Mouse (Mus musculus) 3134 (cell line): ENCODE measurements around the gene Cd47.
A peak's percentile ranks its signal among the peaks of the same experiment; 100 is the strongest.

Source experiments
- DNase-seq: peaks from one replicate; pipeline ENCODE4 v3.0.0-alpha.2; 2011; ENCODE audit warnings: low spot score; ENCODE audit not compliant: insufficient read length; ENCODE audit errors: extremely low read depth

Gene Cd47

DNA sequence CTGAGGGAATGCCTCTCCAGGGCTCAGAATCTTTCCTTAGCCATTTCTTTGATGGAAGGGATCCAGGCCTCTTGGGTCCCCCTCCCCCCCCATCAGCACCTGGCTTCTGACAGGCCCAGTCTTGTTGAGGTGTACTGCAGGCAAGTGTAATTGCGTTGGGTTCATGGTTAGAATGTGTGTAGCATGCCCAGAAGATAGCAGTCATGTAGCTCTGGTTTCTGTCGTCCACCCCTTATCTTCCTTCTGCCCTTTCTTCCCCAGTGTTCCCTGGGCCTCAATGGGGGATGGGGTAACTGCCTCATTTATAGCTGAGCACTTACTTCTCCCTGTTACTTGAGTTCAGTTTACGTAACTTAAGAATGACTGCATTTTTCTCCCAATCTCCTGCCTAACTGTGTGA is 104.7 kb downstream of the Cd47 start:
- DNase-seq, result no peak

DNA sequence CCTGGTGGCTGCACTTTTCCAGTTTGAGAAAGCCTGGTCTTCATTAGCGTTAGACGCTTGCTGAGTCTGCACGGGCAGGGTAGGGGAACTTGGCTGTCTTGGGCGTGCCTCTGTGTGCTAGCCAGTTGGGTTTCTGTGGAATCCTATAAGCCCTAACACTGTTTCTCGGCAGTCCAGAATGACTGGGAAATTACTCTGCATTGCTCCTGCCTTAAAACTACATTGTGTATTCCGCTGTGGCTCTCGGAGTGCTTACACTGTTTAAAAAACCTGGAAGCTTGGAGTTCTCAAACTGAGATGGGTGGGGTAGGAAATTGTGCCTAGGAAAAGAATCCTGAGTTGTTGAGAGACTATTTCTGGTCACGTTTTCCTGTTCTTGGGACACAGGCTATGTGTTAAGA is 105.3 kb downstream of the Cd47 start:
- no peak for DNase-seq

DNA sequence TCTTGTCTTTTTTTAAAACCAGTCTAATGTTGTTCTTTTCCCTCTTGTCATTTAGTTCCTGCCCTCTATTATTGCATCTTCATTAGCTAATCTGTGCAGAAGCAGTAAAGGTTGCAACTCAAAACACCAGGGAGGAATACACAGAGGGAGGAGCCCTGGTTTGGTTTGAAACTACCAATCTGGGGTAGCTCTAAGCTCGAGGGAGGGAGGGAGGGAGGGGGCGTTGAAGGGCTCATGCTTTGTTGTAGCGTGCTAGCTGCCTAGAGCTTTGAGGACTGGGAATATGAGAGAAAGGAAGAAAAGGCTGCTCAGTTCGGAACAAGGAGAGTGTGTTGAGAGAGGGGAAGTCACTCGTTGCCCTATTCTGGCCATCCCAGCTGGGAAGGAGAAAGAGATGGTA is 105.7 kb downstream of the Cd47 start:
- DNase-seq, result no peak

DNA sequence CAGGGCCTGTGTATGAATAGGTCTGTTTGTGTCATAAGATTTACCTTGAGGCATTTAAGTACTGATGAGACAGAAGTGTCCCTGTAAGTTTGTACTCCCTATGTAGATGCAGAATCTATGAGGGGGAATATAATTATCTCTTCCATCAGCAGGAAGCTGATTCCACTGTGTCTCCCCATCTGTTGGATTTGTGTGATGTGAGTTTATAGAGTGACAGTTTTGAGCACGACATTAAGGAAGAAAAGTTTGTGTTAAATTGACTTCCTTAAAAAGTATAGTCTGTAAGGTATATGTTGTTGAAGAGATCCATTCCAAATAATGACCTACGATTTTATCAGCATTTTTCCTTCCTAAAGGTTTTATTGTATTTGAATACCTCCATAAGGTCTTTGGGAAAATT is 106.6 kb downstream of the Cd47 start:
- DNase-seq, result no peak

DNA sequence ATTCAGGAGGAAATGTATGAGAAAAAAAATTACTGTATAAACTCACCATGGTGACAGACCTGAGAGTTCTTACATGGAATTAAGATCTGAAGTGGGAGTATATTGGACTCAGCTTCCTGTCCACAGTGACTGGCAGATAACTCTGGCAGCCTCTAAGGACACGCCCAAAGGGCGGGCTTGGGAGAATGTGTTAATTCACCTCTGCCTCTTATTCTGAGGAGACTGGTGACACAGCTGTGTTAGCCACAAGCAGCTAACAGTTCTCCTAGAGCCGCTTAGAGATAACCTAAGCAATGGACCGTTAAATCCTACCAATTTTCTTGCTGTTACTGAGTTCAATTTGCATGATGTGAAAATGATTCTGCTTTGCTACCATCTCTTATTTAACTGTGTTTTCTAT is 107.0 kb downstream of the Cd47 start:
- no peak for DNase-seq

DNA sequence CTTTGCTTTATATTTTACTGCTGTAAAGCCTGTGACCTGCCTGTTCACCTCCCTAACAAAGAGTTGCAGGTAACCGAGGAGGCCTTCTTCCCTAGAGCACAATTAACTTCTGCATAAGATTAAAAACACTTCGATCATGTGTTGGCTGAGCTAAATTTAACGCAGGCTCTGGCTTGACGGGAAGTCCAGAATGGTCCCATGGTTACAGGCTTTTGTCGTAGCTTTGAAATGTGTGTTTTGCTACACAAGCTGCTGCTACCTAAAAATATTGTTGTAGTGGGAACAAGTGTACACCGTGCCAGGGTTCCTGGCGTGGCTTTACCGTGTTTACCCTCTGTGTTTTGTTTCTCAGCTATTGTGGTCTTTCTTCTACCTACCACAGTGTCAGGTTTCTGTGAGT is 109.2 kb downstream of the Cd47 start:
- no peak for DNase-seq

DNA sequence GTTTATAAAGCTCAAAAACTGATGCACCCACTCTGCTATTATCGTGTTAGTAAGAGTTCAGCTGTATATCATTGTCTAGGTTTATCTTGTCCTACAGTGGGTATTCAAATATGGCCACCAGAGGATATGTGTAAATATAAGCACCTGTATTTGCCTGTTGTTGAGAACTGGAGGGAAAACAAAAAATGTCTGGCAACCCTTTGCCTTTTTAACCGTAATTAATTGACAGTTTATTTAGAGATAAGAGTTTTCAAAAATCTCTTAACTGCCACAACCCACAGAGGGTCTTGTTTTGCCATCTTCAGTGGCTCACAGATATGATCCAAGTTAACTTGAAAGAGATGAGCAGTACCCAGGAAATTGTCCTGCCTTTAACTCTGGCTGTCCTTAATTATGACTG is 113.8 kb downstream of the Cd47 start:
- no peak for DNase-seq

DNA sequence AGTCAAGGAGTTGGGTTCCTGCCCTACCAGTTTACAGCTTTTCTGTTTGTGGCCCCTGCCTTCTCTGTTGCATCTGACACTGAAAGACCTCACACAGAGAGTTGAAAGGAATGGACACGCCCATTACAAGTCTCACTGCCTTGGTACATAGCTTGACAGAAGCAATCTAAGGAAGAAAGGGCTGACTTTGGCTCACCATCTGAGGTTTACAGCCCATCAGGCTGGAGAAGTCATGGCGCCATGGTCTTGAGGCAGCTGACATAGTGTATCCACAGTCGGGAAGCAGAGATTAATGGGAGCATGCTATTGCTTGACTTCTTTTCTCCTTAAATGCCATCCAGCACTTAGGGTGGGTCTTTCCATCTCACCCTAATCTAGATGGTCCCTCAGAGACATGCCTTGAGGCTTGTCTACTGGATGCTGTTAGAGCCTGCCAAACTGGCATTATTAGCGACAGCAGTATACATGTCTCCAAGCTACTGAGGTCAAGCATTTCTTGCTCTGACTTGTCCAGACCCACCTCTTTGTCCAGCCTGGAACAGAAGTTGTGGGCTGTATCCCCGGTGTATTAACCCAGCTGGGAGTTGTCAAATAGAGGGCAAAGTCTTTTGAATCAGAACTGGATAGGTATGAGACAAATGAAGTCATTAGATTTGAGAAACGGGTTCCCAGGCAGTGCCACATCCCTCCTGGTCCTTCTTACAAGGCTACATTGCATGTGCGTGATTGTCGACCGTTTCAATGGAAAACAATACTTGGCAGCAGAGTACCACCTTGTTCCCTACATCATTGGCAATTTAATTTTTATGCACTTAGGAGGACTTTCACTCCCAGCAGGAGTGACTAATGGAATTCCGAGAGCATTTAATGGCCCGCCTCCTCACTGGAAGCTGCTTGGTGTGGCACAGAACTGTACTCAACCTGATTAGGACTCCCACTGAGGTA is 115.5 kb downstream of the Cd47 start:
- DNase-seq, result no peak

DNA sequence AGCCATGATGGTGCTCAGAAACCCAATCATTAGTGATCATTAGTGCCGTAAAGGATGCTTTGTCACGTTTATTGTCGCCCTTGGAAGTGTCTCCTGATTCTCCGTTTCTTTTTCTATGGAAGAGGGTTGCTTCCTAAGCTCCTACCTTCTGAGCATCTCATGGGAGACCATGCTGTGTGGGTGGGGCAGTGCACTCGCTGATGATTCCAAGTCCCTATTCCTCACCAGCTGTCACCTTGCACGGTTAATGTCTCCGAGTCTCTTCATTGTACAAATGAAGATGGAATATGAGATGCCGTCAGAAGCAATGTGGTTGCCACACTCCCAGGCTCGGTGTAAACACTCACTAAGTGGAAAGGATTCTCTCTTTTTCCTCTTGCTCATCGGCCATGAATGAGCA is 119.9 kb downstream of the Cd47 start:
- DNase-seq, result no peak

DNA sequence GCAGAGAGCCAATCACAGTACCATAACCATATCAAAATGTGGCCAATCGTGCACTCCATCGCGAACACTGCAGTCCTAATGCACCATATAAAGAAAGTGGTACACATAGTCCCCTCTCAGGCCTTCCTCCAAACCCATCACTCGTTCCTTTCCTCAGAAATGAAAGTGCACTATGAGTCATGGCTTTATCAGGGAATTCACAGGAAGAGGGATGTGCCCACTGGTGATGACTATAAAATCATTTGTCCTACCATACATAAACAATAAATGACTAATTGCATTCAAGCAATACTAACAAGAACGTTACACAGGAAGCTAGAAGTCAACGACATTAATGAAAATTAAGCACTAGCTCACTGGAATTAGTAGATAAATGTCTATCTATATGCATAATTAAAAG is 121.3 kb downstream of the Cd47 start:
- no peak for DNase-seq

DNA sequence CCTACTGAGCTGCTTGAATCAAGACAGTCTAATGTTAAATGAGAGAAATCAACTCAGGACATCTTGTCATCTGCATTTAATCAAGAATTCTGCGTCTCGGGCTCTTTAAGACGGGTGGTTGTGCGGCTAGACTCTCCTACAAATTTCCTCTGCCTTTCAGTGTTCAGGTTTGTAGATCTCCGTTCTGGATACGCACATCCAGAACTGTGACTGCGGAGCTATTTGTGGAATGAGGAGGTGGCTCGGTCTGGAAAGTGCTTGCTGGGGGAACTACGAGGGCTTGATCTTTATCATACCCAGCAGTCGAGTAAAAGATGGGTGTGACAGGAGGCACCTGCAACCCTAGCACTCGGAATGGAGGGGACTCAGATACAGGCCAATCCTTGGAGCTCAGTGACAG is 121.8 kb downstream of the Cd47 start:
- no peak for DNase-seq

DNA sequence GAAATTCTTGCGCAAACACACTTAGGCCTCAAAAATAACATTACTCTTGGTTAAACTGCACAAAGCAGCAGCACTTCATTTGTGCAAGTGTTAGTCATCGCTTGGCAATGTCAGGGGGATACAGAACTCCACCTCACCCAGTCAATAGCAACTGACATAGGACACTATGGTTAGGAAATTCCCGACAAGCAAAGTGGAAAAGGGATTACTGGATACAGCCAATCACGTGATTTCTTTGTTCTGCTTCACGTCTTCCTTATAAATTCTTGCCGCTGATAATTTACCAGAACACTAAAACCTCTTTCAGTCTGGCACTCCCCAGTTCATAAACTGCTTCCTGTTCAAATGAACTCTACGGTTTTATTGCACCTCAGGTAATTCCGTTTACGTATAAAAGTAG is 123.4 kb downstream of the Cd47 start:
- DNase-seq, result peak; percentile 48

DNA sequence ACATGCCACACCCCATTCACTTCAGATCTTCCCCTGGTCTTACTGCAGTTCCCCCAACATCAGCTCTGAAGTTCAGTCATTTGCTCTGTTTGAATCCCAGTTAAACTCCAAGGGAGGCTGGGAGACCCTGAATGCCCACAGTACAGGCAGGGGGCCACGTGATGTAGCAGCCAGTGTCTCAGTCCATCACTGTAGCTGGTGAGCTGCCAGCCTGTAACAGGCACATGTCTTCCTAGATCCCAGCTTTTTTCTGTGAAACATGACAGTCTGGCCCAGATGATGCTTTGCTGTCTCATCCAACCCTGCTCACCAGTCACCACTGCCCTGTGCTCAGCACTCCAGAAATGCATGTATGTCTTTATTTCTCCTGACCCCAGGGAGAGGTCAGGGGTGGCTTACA is 124.6 kb downstream of the Cd47 start:
- no peak for DNase-seq

DNA sequence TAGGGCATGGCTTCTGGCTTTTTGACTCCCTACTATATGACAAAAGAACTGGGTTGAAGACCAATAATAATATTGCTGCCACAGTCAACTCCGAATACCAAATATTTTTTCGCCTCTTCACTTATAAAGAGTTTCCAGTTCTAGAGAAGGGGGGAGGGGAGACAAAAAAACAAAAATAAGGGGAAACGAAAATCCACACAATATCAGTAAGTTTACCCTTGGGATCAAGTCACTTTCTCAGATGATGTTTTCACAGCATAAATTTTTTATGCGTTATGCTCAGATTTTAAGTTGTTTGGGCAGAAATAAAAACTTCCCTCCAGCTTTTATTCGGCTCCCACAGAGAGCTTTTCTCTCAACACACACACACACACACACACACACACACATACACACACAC is 132.9 kb downstream of the Cd47 start:
- no peak for DNase-seq

DNA sequence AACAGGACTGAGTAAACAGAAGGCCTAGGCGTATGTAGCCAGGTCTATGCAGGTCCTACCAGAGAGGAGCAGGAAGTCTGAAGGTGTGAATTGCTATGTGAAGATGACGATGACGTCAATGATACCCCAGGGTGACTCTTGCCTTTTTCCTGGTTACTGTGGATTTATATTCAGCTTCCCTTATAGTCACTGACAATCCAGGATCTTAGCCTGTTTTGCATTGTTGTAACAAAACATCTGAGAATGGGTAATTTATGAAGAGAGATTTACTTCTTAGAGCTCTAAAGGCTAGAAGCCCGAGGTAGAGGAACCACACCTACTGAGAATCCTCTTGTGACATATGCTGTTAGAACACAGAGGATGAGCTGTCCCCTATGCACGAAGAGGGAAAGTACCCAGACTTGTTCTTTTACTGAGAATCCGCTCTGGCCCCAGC is 135.7 kb downstream of the Cd47 start:
- no peak for DNase-seq

DNA sequence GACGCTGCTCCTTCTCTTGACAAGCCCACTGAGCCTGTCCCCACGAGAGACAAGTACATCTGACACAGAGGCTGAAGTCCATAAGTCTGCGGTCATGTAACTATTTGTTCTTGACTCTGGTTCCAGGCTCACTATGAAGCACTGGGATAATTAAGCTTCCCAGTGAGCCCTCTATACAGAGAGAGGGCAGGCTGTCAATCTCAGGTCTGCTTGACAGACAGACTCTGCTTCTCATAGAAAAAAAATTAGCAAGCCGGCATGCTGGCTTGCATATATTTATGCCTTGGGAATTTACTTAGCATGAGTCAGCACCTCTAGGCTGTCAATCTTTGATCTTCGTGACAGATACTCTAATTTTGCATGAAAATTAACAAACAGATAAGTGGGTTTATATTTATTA is 136.5 kb downstream of the Cd47 start:
- DNase-seq, result no peak

DNA sequence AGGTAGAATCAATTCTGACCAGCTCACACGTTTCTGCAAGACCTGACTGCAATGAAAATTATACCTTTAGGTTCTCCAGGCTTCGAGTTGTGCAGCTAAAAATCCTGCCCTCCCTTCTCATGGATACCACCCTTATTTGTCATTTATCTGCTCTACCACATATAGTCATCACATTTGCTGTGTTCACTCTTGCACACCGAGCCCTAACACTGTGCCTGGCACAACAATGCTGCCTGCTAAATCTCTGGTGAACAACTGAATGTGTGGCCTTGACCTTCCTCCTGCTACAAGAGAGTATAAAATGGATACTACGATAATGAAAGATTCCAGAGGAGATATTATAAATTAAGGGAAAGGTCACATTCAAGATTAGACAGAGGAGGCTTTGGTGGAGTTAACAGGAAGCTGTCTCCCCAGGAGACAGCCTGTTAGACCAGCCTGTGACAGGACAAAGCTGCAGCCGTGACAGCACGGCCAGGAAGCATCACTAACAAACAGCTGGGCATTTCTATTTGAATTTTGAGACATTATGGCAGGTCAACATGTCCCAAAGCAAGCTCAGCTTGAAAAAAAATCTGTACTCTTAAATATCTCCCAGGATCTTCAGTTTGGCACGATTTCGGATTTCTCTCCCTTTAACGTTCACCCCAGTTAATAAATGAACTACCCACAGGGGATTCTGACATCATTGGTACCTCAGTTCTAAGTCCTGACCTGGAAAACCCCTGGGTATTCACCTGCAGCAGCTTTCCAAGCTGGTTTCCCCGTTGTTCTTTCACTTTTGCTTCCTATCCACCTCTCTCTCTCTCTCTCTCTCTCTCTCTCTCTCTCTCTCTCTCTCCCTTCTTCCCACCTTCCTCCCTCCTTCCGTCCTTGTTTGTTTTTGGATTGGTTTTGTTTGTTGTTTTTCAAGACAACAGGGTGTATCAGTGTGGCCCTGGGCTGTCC is 137.2 kb downstream of the Cd47 start:
- DNase-seq, result no peak

DNA sequence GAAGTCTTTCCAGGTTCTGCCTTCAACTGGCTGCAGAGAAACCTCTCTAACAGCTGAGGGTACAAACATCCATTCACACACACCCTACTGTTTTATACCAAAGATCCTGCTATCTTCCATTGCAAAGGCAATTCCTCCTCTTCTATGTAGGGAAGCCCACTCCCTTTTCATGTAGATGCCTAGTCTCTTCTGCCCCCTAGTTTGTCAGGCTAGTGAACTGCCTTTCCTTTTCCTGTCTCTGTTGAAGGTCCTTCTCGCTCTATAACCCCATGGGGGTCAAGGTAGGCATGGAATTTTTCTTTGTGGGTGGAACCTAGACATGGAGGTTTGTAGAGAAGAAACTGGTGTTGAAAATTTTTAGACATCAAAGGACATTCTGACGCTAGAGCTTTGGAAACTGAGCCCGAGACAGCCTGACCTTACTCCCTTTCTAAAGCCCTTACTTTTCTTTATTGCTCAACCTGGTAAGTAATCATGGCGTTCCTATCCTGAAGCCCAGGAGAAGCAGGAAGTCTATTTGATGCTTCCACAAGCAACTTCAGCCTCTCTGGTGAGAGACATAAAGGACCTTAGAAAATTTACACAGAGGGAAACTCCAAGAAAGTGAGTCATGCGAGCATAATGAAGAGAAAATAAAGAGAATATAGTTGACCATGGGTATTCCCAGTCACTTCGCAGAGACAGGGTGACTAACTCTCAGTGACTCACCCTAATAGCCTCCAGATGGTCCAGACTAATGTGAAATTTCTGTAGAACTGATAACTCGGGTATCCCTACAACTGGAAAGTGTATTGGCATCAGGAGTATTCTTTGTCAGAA is 138.4 kb downstream of the Cd47 start:
- DNase-seq, result peak; percentile 62

DNA sequence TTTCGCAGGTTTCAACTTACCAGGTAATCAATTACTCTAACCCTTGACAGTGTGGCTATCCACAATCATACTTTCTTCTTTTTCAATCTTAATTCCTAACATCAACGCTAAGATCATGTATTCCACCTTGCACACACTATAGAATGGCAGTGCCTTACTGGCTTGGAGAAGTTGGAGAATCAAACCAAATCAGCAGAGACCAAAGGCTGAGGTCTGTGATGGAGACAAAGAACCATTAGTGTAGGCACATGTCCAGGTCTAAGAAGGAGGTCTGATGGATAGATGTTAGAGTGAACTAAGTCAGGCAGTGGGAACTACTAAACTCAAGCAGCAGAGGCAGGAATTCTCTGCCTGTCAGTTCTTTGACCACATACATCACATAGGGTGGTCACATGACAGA is 139.0 kb downstream of the Cd47 start:
- no peak for DNase-seq

DNA sequence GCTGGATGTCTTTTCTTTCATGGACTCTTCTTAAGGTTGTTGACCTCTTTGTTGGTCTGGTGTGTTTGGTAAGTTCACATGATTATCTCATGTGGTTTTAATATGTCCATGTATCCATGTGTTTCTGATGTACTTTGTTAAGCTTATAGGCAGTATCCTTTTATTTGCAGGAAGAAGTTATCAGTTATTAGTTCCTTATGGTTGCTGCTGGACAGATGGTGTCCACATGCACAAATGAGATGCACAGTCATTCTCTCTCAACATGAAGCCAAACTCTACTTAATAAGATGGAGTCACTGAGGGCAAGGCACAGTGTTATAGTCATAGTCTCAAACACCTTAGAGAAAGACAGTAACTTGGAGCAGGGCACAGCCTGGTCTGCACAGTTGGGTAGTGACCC is 140.1 kb downstream of the Cd47 start:
- DNase-seq, result no peak

DNA sequence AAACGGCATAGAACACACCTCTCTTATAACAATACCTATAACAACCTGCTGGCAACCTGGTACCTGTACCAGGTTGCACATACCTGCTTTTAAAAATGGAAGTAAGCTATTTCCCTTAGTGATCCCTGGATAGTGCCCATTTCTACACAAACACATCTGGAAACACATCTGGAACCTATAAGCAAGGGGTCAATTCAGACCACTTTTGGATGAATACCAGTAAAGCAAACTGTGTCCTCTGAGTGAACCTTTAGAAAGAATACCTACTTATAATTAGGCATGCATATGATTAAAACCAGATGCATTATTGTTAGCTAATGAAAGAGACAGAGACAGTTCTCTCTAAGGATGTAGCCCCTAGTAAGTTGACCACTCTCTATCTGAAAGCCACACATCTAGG is 140.7 kb downstream of the Cd47 start:
- no peak for DNase-seq
